Mouse (Mus musculus) neutrophil, adult 5-6 weeks (primary cell): ENCODE results near the gene Arfgap2. TPM values are rescaled to one million over a fixed set of nuclear protein-coding genes. Genes with fewer than 3 reads are reported as not detected.

Experiments
- ATAC-seq: fragments of 151-379, 151-347 bp; 2 replicates; pipeline ENCODE4 v1.8.0; 2017; ENCODE audit warnings: mild to moderate bottlenecking, moderate TSS enrichment; ENCODE audit not compliant: insufficient number of reproducible peaks, poor library complexity, low FRiP score, severe bottlenecking; ENCODE audit errors: extremely low read depth
- total RNA-seq: library from RNA; stranded (forward); fragments of 200-1000 nt; gene quantifications from 2 replicates; pipeline ENCODE4 v1.2.3, GENCODE M21; 2017

Gene Arfgap2
- total RNA-seq, 1 experiment from 2014 or later: 48.3 TPM

GRCm38 (mm10) chr2:91295895-91296294, 31.1 kb downstream of the Arfgap2 start:
- no peak for ATAC-seq

- no peak for ATAC-seq
Measured at GRCm38 (mm10) chr2:91299156-91299555, 34.4 kb downstream of the Arfgap2 start.

GRCm38 (mm10) chr2:91300784-91301183, 36.0 kb downstream of the Arfgap2 start:
- no peak for ATAC-seq

- ATAC-seq: no peak
Measured at GRCm38 (mm10) chr2:91301836-91302235, 37.1 kb downstream of the Arfgap2 start.

GRCm38 (mm10) chr2:91302845-91303244, 38.1 kb downstream of the Arfgap2 start:
- no peak for ATAC-seq

- no peak for ATAC-seq
Measured at GRCm38 (mm10) chr2:91305926-91306325, 41.2 kb downstream of the Arfgap2 start.

- no peak for ATAC-seq
Measured at GRCm38 (mm10) chr2:91306589-91306988, 41.8 kb downstream of the Arfgap2 start.

GRCm38 (mm10) chr2:91308680-91309079, 43.9 kb downstream of the Arfgap2 start:
- no peak for ATAC-seq

GRCm38 (mm10) chr2:91309546-91309945, 44.8 kb downstream of the Arfgap2 start:
- ATAC-seq: no peak

- no peak for ATAC-seq
Measured at GRCm38 (mm10) chr2:91312578-91313311, 48.0 kb downstream of the Arfgap2 start.

- ATAC-seq: no peak
Measured at GRCm38 (mm10) chr2:91314184-91314583, 49.4 kb downstream of the Arfgap2 start.

- ATAC-seq: no peak
Measured at GRCm38 (mm10) chr2:91320559-91321529, 56.1 kb downstream of the Arfgap2 start.

- ATAC-seq: no peak
Measured at GRCm38 (mm10) chr2:91321923-91322322, 57.1 kb downstream of the Arfgap2 start.

GRCm38 (mm10) chr2:91322490-91322889, 57.7 kb downstream of the Arfgap2 start:
- ATAC-seq: no peak

- ATAC-seq: no peak
Measured at GRCm38 (mm10) chr2:91324346-91324745, 59.6 kb downstream of the Arfgap2 start.

GRCm38 (mm10) chr2:91324761-91325421, 60.1 kb downstream of the Arfgap2 start:
- no peak for ATAC-seq
